Mouse (Mus musculus) kidney, adult 2 months (tissue): ENCODE measurements around the gene Rnf144b.

Source experiments
- CTCF ChIP-seq: fragments of 200-500 bp; conservative IDR thresholded peaks from 2 replicates; pipeline ENCODE4 v1.5.1; 2011; ENCODE audit warnings: low read depth, mild to moderate bottlenecking, control low read depth, low read length, moderate library complexity, mixed read lengths; ENCODE audit not compliant: insufficient read depth, insufficient read length
- POLR2A ChIP-seq: fragments of 200-500 bp; IDR thresholded peaks from one replicate; pipeline ENCODE4 v1.6.1; 2011; ENCODE audit warnings: low read depth, low read length, control low read depth

DNA sequence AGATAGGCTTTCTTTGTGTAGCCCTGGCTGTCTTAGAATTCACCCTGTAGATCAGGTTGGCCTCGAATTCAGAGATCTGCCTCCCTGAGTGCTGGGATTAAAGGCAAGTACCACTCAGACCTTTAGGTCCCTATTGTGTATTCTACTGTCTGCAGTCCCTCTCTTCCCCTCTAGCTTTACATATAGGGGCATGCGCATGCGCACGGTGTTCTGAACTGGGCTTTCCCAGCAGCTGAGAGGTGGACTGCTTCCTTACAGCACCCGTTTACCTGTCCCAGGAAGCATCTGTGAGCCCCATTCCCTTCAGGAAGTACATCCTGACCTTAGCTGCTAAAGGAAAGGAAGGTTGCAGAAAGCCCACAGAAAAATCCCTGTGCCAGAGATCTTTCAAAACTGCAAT lies 70.3 kb downstream of the Rnf144b start:
- TF ChIP-seq CTCF (no peak), POLR2A (no peak)
